Mouse (Mus musculus) brain, embryonic 14.5 days (tissue): ENCODE results near the gene Nenf. TPM values are rescaled to one million over a fixed set of nuclear protein-coding genes. Genes with fewer than 3 reads are reported as not detected.

Source experiments
- DNase-seq: peaks from one replicate; pipeline ENCODE4 v3.0.0-alpha.2; 2011; ENCODE audit warnings: low read depth
- CTCF ChIP-seq: fragments of 200-500 bp; IDR thresholded peaks from 2 replicates; pipeline ENCODE4 v1.5.1; 2012; ENCODE audit warnings: inconsistent platforms, mild to moderate bottlenecking, moderate library complexity, borderline replicate concordance; ENCODE audit not compliant: insufficient read depth, insufficient read length; ENCODE audit errors: extremely low read depth
- POLR2A ChIP-seq: fragments of 200-500 bp; IDR thresholded peaks from 2 replicates; pipeline ENCODE4 v1.6.1; 2012; ENCODE audit warnings: mild to moderate bottlenecking, inconsistent platforms, borderline replicate concordance; ENCODE audit not compliant: poor library complexity, insufficient read depth, insufficient read length, severe bottlenecking; ENCODE audit errors: extremely low read depth
- polyA plus RNA-seq: library from polyadenylated mRNA; depleted of rRNA; stranded (reverse); fragments of >200 nt; gene quantifications from 2 replicates; pipeline ENCODE4 v1.2.3, GENCODE M21; 2012

Gene Nenf
- polyA plus RNA-seq, 1 experiment, result 118 TPM

GRCm38 (mm10) chr1:191307766-191308455 lies 10.1 kb downstream of the Nenf start:
- DNase-seq, result no peak
- TF ChIP-seq POLR2A (no peak), CTCF (peak; percentile 35; the same call in 1 of the 2 replicates)

GRCm38 (mm10) chr1:191306316-191306715 lies 11.7 kb downstream of the Nenf start:
- peak; percentile 7; the same call in 1 of the 2 replicates for TF ChIP-seq CTCF
- TF ChIP-seq POLR2A, result no peak

GRCm38 (mm10) chr1:191305610-191306009 lies 12.4 kb downstream of the Nenf start:
- DNase-seq, result no peak
- TF ChIP-seq POLR2A (no peak), CTCF (peak; percentile 60; the same call in 1 of the 2 replicates)

More at GRCm38 (mm10) chr1:191306316-191306715, 11.7 kb downstream of the Nenf start:
- DNase-seq, result no peak

GRCm38 (mm10) chr1:191304216-191304615 lies 13.8 kb downstream of the Nenf start:
- DNase-seq, result no peak
- no peak for TF ChIP-seq POLR2A
- no peak for TF ChIP-seq CTCF

GRCm38 (mm10) chr1:191303736-191304135 lies 14.3 kb downstream of the Nenf start:
- no peak for TF ChIP-seq CTCF
- no peak for TF ChIP-seq POLR2A
- DNase-seq, result no peak

GRCm38 (mm10) chr1:191301903-191302302 lies 16.1 kb downstream of the Nenf start:
- no peak for DNase-seq
- TF ChIP-seq POLR2A (no peak), CTCF (no peak)

GRCm38 (mm10) chr1:191299215-191299942 lies 18.6 kb downstream of the Nenf start:
- peak; percentile 45 for DNase-seq
- TF ChIP-seq CTCF (peak; percentile 58), POLR2A (no peak)

GRCm38 (mm10) chr1:191298304-191298703 lies 19.7 kb downstream of the Nenf start:
- no peak for TF ChIP-seq CTCF
- no peak for TF ChIP-seq POLR2A
- DNase-seq, result no peak

- no peak for TF ChIP-seq CTCF
- no peak for TF ChIP-seq POLR2A
- DNase-seq, result no peak
Measured at GRCm38 (mm10) chr1:191296445-191296844, 21.5 kb downstream of the Nenf start.

GRCm38 (mm10) chr1:191295784-191296183 lies 22.2 kb downstream of the Nenf start:
- TF ChIP-seq CTCF (no peak), POLR2A (no peak)

GRCm38 (mm10) chr1:191293996-191294795 lies 23.8 kb downstream of the Nenf start:
- no peak for DNase-seq
- TF ChIP-seq POLR2A (no peak), CTCF (no peak)

More at GRCm38 (mm10) chr1:191295784-191296183, 22.2 kb downstream of the Nenf start:
- no peak for DNase-seq

GRCm38 (mm10) chr1:191293051-191293450 lies 24.9 kb downstream of the Nenf start:
- no peak for DNase-seq
- TF ChIP-seq CTCF, result no peak
- no peak for TF ChIP-seq POLR2A
